Mouse (Mus musculus) hindbrain, embryonic 14.5 days (tissue): ENCODE data around the gene Ttc32. TPM values are rescaled to one million over a fixed set of nuclear protein-coding genes. Genes with fewer than 3 reads are reported as not detected.

Experiments
- ATAC-seq: fragments of 200-750 bp; cut with Nextera tagmentation; 2 replicates; pipeline ENCODE4 v1.8.0; 2017; ENCODE audit warnings: moderate number of reproducible peaks, mild to moderate bottlenecking, moderate TSS enrichment, moderate library complexity; ENCODE audit not compliant: low FRiP score
- DNase-seq: peaks from one replicate; pipeline ENCODE4 v3.0.0-alpha.2; 2015; ENCODE audit warnings: low spot score
- H3K27ac ChIP-seq: fragments of 300-500 bp; sonication (generic); 2 replicates; pipeline ENCODE4 v1.5.1; 2014; ENCODE audit warnings: mild to moderate bottlenecking, moderate library complexity
- H3K27me3 ChIP-seq: fragments of 300-500 bp; sonication (generic); 2 replicates; pipeline ENCODE4 v1.6.1; 2014; ENCODE audit warnings: mild to moderate bottlenecking, low read length, mixed read lengths; ENCODE audit not compliant: control insufficient read depth, insufficient read depth
- H3K36me3 ChIP-seq: fragments of 300-500 bp; sonication (generic); replicated peaks from 2 replicates; pipeline ENCODE4 v1.6.1; 2014; ENCODE audit not compliant: control insufficient read depth, insufficient read depth
- H3K4me1 ChIP-seq: fragments of 300-500 bp; sonication (generic); replicated peaks from 2 replicates; pipeline ENCODE4 v1.6.1; 2014; ENCODE audit warnings: antibody characterized with exemption, low read length, mixed read lengths; ENCODE audit not compliant: control insufficient read depth, insufficient read depth
- H3K4me2 ChIP-seq: fragments of 300-500 bp; sonication (generic); replicated peaks from 2 replicates; pipeline ENCODE4 v1.6.1; 2014; ENCODE audit warnings: mild to moderate bottlenecking, moderate library complexity
- H3K4me3 ChIP-seq: fragments of 300-500 bp; sonication (generic); replicated peaks from 2 replicates; pipeline ENCODE4 v1.5.1; 2014; ENCODE audit warnings: mild to moderate bottlenecking, low read length
- H3K9ac ChIP-seq: fragments of 300-500 bp; sonication (generic); 2 replicates; pipeline ENCODE4 v1.6.1; 2014
- H3K9me3 ChIP-seq: fragments of 300-500 bp; sonication (generic); 2 replicates; pipeline ENCODE4 v1.6.1; 2016; ENCODE audit warnings: low read length; ENCODE audit not compliant: control insufficient read depth
- WGBS: fragments of 180-500 bp; shearing (Covaris S2); extraction: QIAGEN DNeasy Blood & Tissue Kit; methylation state at CpG from one replicate; pipeline ENCODE4 v1.1.7; 2014; 5-methylcytosine and 5-hydroxymethylcytosine counted together
- polyA plus RNA-seq: library from polyadenylated mRNA; unstranded; fragments of >200 nt; fragmentation: Nextera tagmentation; extraction: Ambion mirVana; gene quantifications from 2 replicates; pipeline ENCODE4 v1.2.1, GENCODE M21; 2014

Gene Ttc32
- polyA plus RNA-seq, 1 experiment from 2014 or later: 8.2 TPM

DNA sequence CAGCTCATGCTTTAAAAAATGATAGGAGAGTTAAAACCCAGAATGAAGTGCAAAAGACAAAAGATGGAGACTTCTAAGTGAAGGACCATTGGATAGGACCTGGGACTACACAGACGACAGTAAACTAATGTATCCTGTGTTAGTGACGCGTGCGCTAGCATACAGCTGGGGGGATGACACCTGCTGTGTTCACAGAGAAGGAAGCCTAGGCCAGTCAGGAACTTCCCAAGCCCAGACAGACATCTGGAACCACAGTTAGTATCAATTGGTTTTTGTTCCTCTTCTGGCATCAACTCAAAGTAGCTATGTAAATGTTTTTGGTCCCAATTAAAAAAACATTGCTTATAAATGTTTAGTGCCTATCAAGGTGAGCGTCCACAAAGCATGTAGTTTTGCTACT lies 10.4 kb downstream of the Ttc32 start:
- H3K4me2 ChIP-seq: no peak overlapping the region
- H3K9ac ChIP-seq: no peak overlapping the region
- DNase-seq (no peak), ATAC-seq (no peak)
- no peaks in the 10 kb centered on the region for H3K27me3 ChIP-seq
- no peak overlapping the region for H3K4me3 ChIP-seq
- H3K36me3 ChIP-seq: no peaks in the 10 kb centered on the region
- no peaks in the 10 kb centered on the region for H3K9me3 ChIP-seq
- H3K27ac ChIP-seq: no peak overlapping the region
- 89% methylated on average over 5 of the region's 5 CpGs for WGBS
- no peaks in the 10 kb centered on the region for H3K4me1 ChIP-seq

DNA sequence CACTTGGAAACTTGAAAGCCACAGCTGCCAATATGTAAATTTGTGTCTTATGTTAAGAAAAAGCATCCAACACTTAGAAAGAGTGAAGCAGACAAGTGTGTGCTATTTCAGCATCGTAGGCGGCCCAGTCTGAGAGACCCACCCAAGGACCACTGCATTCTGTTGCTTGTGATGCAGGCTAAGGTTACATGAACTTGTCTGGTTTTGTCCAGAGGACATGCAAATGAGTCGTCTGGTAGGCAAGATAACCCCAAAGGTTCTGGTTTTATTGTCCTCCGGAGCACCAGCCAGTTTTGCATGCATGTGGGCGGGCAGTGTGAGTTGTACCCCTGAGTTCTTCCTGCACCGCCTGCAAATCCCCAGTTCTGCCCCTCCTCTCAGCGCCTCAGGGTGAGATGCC lies 10.9 kb downstream of the Ttc32 start:
- Histone ChIP-seq H3K9ac (no peak overlapping the region), H3K36me3 (no peaks in the 10 kb centered on the region), H3K4me3 (no peak overlapping the region), H3K4me1 (no peaks in the 10 kb centered on the region), H3K9me3 (no peaks in the 10 kb centered on the region), H3K27ac (no peak overlapping the region), H3K4me2 (no peak overlapping the region), H3K27me3 (no peaks in the 10 kb centered on the region)
- ATAC-seq (no peak), DNase-seq (no peak)
- 70% methylated on average over 7 of the region's 7 CpGs for WGBS

DNA sequence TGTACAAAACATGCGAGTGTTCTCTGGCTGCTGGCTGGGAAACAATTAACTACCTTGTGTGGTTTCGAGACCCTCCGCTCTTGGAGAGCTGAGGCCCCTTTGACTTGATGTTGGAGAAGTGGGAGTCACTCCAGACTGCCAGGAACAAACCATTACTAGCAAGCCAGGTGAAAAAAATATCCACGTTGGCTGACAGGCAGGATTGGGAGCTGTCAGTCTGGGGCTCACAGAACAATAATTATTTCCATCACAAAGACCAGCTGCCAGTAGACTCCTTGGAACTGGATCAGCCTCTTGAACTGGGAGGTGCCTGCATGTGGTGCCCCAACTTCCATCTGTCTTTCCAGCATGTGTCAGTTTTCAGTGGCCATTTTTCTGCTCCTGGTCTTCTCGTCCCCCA lies 12.5 kb downstream of the Ttc32 start:
- H3K27me3 ChIP-seq: no peaks in the 10 kb centered on the region
- no peaks in the 10 kb centered on the region for H3K36me3 ChIP-seq
- ATAC-seq (no peak), DNase-seq (no peak)
- H3K4me2 ChIP-seq: no peak overlapping the region
- no peak overlapping the region for H3K4me3 ChIP-seq
- WGBS: 75% methylated on average over 5 of the region's 5 CpGs
- no peaks in the 10 kb centered on the region for H3K9me3 ChIP-seq
- no peak overlapping the region for H3K9ac ChIP-seq
- H3K4me1 ChIP-seq: no peaks in the 10 kb centered on the region
- H3K27ac ChIP-seq: no peak overlapping the region

DNA sequence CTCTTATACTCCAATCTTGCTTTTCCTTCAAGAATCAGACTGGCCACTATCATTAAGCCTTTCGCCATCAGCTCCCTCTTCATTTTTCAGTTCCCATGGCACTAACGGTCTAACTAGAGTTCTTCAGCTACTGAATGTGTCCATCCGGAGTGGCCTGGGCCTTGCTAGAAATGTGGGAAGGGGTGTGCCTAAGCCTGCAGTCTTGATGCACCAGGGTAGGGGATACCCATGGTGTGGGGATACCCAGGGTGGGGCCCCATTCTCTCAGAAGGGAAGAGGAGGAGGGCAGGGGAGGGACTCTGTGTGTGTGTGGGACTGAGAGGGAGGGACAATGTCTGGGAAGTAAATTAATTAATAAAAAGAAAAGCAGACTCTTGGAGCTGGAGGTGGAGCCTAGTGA lies 13.0 kb downstream of the Ttc32 start:
- Histone ChIP-seq H3K36me3 (no peaks in the 10 kb centered on the region), H3K9me3 (no peaks in the 10 kb centered on the region), H3K4me3 (no peak overlapping the region), H3K4me2 (no peak overlapping the region), H3K27me3 (no peaks in the 10 kb centered on the region), H3K27ac (no peak overlapping the region), H3K9ac (no peak overlapping the region), H3K4me1 (no peaks in the 10 kb centered on the region)
- DNase-seq (no peak), ATAC-seq (no peak)
- 92% methylated on average over 3 of the region's 3 CpGs for WGBS

DNA sequence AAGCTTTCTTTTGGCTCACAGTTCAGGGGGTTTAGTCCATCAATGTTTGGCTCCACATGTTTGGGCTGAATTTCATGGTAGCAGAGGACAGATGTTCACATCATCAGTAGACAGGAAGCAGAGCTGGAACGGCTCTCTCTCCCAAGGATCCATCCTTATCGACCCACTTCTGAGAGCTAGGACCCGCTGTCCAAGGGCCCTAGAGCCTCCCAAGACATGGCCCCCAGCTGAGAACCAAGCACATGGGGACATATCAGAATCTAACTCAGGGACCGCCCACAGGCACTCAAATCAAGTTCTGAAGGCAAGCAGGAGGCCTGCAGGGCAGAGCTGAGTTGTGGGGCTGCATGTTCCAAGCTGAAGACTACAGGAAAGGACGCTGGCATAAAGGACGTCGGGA lies 14.9 kb downstream of the Ttc32 start:
- no peaks in the 10 kb centered on the region for H3K9me3 ChIP-seq
- DNase-seq (no peak), ATAC-seq (no peak)
- H3K36me3 ChIP-seq: no peaks in the 10 kb centered on the region
- no peak overlapping the region for H3K4me2 ChIP-seq
- no peak overlapping the region for H3K27ac ChIP-seq
- H3K4me3 ChIP-seq: no peak overlapping the region
- H3K9ac ChIP-seq: no peak overlapping the region
- WGBS: 94% methylated on average over 7 of the region's 7 CpGs
- H3K27me3 ChIP-seq: no peaks in the 10 kb centered on the region
- no peaks in the 10 kb centered on the region for H3K4me1 ChIP-seq

DNA sequence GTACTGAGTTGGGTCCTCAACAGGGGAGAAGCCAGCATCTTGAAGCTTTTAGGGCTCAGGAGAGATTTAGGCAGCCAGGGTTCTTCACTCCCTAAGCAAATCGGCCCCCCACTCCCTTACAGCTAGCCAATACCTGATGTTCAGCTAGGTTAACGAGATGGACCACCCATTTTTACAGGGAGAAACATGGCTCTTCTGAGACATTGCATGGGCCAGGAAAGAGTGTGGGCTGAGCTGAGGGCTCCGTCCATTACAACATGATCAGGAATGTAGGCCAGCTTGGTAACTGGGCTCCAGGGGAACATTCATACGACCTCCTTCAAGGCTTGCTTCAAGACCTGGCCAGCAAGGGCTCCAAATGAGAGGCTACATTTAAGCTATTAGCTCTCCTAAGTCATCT lies 16.9 kb downstream of the Ttc32 start:
- DNase-seq (no peak), ATAC-seq (no peak)
- Histone ChIP-seq H3K9ac (no peak overlapping the region), H3K9me3 (no peaks in the 10 kb centered on the region), H3K36me3 (no peaks in the 10 kb centered on the region), H3K4me2 (no peak overlapping the region), H3K4me3 (no peak overlapping the region), H3K4me1 (no peaks in the 10 kb centered on the region), H3K27me3 (no peaks in the 10 kb centered on the region), H3K27ac (no peak overlapping the region)
- WGBS: 93% methylated on average over 4 of the region's 4 CpGs

DNA sequence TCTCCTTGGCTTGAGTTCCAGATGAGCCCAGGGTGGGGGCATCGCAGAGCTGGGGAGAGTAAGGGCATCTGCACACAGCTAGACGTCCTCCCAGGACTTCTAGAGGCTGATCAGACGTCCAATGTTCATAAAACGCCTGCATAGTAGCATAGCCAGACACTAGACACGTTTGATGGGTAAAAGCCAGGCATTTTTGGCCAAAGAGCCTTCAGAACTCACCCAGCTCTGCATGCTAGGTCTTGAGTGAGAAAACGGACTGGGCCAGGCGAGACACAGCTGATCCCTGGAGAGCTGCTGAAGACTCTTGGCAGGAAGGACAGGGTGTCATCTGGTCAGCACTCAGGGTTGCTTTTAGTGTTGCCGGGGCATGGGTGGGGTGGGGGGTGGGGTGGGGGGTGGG lies 18.3 kb downstream of the Ttc32 start:
- DNase-seq (no peak), ATAC-seq (no peak)
- Histone ChIP-seq H3K4me2 (no peak overlapping the region), H3K9me3 (no peaks in the 10 kb centered on the region), H3K27me3 (no peaks in the 10 kb centered on the region), H3K9ac (no peak overlapping the region), H3K4me1 (no peaks in the 10 kb centered on the region), H3K27ac (no peak overlapping the region), H3K36me3 (no peaks in the 10 kb centered on the region), H3K4me3 (no peak overlapping the region)
- 80% methylated on average over 8 of the region's 8 CpGs for WGBS

DNA sequence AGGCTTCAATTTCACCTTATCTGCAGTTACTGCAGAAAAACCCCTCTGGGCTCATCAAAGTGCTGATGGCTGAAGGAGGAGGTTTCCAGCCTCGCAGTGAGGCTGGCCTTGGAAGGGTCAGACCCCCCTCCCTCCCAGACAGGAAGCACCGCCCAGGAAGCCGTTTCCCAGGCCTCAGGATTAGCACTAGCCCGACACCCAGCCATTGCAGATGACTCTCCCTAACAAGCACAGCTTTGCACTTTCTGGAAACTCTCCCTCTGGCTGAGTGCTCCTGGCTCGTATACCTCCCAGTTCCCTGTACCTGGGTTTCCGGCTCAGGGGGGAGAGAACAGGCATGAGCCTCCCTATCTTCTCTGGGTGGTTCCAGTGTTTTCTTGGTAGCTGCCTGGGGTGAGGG lies 21.0 kb downstream of the Ttc32 start:
- ATAC-seq: no peak
- H3K27me3 ChIP-seq: no peaks in the 10 kb centered on the region
- WGBS: 45% methylated on average over 6 of the region's 6 CpGs

DNA sequence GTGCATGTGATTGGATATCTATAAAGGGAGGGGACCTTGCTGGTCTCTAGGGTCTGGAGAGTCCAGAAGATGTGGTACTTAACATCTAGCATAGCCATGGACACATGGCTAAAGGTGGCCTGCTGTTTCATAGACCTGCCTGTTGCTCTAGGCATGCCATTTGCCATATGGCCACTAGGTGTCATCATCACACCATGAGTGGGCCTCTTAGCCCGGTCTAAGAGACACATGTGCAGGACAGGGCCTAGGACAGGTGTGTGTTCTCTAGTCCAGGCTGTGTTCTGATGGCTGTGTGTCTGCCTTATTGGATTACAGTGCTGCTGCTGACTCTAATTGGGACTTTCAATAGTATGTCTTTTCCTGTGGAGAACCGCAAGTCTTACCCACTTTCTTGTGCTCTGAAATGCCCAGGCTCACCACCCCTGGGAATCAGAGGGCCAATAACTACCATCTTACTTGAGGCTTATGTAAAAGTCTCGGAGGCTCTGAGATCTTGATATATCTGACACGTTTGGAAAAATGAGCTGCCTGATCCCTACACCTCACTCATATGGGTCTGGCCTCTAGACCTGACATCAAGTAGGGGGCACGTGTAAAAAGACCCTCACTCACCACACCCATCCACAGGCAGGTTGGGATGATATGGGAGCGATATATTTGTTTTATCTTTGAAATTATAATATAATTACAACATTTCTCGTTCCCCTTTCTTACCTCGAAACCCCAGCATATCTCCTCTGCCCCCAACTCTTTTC lies 22.5 kb downstream of the Ttc32 start:
- H3K4me2 ChIP-seq: no peak overlapping the region
- H3K36me3 ChIP-seq: no peaks in the 10 kb centered on the region
- peak; percentile 91 for DNase-seq
- no peaks in the 10 kb centered on the region for H3K4me1 ChIP-seq
- WGBS: 60% methylated on average over 8 of the region's 8 CpGs
- H3K9me3 ChIP-seq: no peaks in the 10 kb centered on the region
- H3K4me3 ChIP-seq: no peak overlapping the region
- peak; percentile 88 for ATAC-seq
- no peak overlapping the region for H3K9ac ChIP-seq
- H3K27ac ChIP-seq: no peak overlapping the region
- no peaks in the 10 kb centered on the region for H3K27me3 ChIP-seq

More for the DNA sequence above, 21.0 kb downstream of the Ttc32 start:
- no peak overlapping the region for H3K4me3 ChIP-seq
- no peaks in the 10 kb centered on the region for H3K9me3 ChIP-seq
- H3K27ac ChIP-seq: no peak overlapping the region
- no peak for DNase-seq
- no peaks in the 10 kb centered on the region for H3K4me1 ChIP-seq
- H3K9ac ChIP-seq: no peak overlapping the region
- H3K36me3 ChIP-seq: no peaks in the 10 kb centered on the region
- no peak overlapping the region for H3K4me2 ChIP-seq

DNA sequence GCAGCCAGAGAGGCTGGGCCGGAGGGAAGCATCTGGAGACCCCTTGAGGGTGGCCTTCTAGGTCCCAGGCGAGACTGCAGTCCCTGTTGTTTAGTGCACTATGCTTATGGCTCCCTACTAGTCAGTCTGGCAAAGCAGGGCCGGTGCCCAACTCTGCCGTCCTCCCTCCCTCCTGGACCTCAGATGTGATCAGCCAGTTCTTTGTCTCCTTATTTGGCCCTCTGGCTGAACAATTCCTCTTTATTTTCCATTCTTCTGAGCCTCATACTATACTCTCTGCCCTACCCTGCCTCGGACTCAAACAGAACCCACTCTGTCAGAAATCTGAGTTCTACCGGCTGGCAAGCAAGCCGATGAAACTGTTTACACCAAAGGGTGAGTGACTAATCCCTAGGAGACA lies 23.5 kb downstream of the Ttc32 start:
- DNase-seq: no peak
- Histone ChIP-seq H3K9me3 (no peaks in the 10 kb centered on the region), H3K4me2 (no peak overlapping the region), H3K27me3 (no peaks in the 10 kb centered on the region), H3K9ac (no peak overlapping the region), H3K36me3 (no peaks in the 10 kb centered on the region), H3K4me1 (no peaks in the 10 kb centered on the region), H3K27ac (no peak overlapping the region), H3K4me3 (no peak overlapping the region)
- WGBS: 50% methylated on average over 7 of the region's 7 CpGs
- no peak for ATAC-seq
